Mouse (Mus musculus) MEL (cell line): ENCODE measurements around the gene Kif12.
A peak's percentile ranks its signal among the peaks of the same experiment; 100 is the strongest.

Source experiments
- CTCF ChIP-seq, 3 experiments: IDR thresholded peaks in 2 of 3; conservative IDR thresholded peaks in 1 of 3; 2 replicates each; pipeline ENCODE4 v1.5.1; 2011 to 2012; ENCODE audit warnings: low read length in 3 of 3, low read depth in 2 of 3, mild to moderate bottlenecking in 2 of 3, improper control_type of control experiment in 1 of 3, inconsistent platforms in 1 of 3, mixed read lengths in 1 of 3, moderate library complexity in 1 of 3; ENCODE audit not compliant: control insufficient read depth in 1 of 3, insufficient read depth in 1 of 3, poor library complexity in 1 of 3, severe bottlenecking in 1 of 3
- E2F4 ChIP-seq: IDR thresholded peaks from 2 replicates; pipeline ENCODE4 v1.6.1; 2011; ENCODE audit warnings: low read depth, low read length, improper control_type of control experiment, borderline replicate concordance
- EP300 ChIP-seq, 2 experiments: IDR thresholded peaks; 2 replicates each; pipeline ENCODE4 v1.6.1; 2011; ENCODE audit warnings: improper control_type of control experiment in 2 of 2, low read length in 2 of 2, low read depth in 1 of 2, mild to moderate bottlenecking in 1 of 2
- ETS1 ChIP-seq: IDR thresholded peaks from 2 replicates; pipeline ENCODE4 v1.6.1; 2012; ENCODE audit warnings: low read depth, mild to moderate bottlenecking, inconsistent platforms, low read length, improper control_type of control experiment, moderate library complexity
- GABPA ChIP-seq: IDR thresholded peaks from 2 replicates; pipeline ENCODE4 v1.6.1; 2012; ENCODE audit warnings: low read depth, mild to moderate bottlenecking, inconsistent platforms, low read length, improper control_type of control experiment, moderate library complexity
- MAFK ChIP-seq: IDR thresholded peaks from 2 replicates; pipeline ENCODE4 v1.6.1; 2011; ENCODE audit warnings: low read depth, mild to moderate bottlenecking, low read length, improper control_type of control experiment, borderline replicate concordance
- MEF2A ChIP-seq: IDR thresholded peaks from 2 replicates; pipeline ENCODE4 v1.6.1; 2014; ENCODE audit warnings: low read depth, mild to moderate bottlenecking, inconsistent platforms, low read length, improper control_type of control experiment; ENCODE audit not compliant: poor library complexity, insufficient replicate concordance, severe bottlenecking; ENCODE audit errors: extremely low read depth
- POLR2A ChIP-seq, 2 experiments: IDR thresholded peaks; 2 replicates each; pipeline ENCODE4 v1.6.1; 2011 to 2012; ENCODE audit warnings: low read length in 2 of 2, mild to moderate bottlenecking in 2 of 2, control low read depth in 1 of 2, improper control_type of control experiment in 1 of 2, low read depth in 1 of 2, moderate library complexity in 1 of 2; ENCODE audit not compliant: control insufficient read depth in 1 of 2, insufficient read depth in 1 of 2, poor library complexity in 1 of 2
- POLR2AphosphoS2 ChIP-seq: IDR thresholded peaks from 2 replicates; pipeline ENCODE4 v1.6.1; 2011; ENCODE audit warnings: low read length, improper control_type of control experiment
- POLR2AphosphoS5 ChIP-seq: IDR thresholded peaks from 2 replicates; pipeline ENCODE4 v1.6.1; 2012; ENCODE audit warnings: low read depth, borderline replicate concordance, mild to moderate bottlenecking, inconsistent platforms, low read length, moderate library complexity, mixed read lengths
- RCOR1 ChIP-seq: IDR thresholded peaks from 2 replicates; pipeline ENCODE4 v1.6.1; 2012; ENCODE audit warnings: low read depth, mild to moderate bottlenecking, inconsistent platforms, low read length, improper control_type of control experiment

DNA sequence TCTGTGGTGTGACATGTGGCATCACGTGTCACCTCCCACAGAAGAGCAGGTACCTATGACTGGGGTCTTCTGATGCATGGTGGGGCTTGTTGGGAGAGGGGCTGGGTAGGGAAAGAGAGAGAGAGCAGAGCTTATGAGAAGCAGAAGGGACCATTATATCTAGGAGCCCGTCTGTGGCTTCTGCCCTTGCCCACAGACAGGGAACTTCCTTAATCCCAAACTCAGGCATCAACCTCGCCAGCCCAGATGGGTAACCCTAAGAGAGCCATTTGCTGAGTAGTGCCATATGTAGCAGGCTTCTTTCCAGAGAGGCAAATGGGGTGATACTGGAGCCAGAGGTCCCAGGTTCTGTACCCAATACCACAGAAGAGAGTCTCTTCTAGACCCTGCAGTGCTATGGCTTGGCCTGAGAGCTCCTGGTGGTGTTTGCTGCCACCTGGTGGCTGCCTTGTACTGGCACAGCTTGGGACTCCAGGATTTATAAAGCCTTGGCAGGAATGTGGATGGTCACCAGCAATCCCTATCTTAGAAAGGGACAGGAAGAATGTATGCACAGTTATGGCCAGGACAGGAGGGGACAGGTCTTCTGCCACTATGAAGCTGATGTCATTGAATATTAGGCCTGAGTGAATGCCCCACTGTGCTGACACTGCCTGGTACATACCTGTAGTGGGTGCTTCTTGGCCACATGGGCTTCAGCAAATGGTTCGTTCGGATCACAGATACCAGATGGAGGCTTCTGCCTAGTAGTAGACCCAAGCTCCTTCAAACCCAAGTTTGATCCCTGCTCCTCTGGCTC, 53.1 kb downstream of the Kif12 start:
- TF ChIP-seq MEF2A (no peak), POLR2AphosphoS5 (no peak), EP300 (IDR thresholded peaks at IDR 0.05; ENCODE audit: low read depth in 1 of 2, low read length in 2 of 2) (no peak), POLR2AphosphoS2 (no peak), POLR2A (IDR thresholded peaks at IDR 0.05; ENCODE audit: control insufficient read depth in 1 of 2, insufficient read depth in 1 of 2, low read depth in 1 of 2, low read length in 2 of 2, poor library complexity in 1 of 2) (no peak), ETS1 (no peak), MAFK (no peak), RCOR1 (no peak), CTCF (IDR thresholded peaks at IDR 0.05 in 2 of 3, conservative IDR thresholded peaks at IDR 0.05 in 1 of 3; ENCODE audit: control insufficient read depth in 1 of 3, insufficient read depth in 1 of 3, low read depth in 2 of 3, low read length in 3 of 3, poor library complexity in 1 of 3, severe bottlenecking in 1 of 3) (peak in 2 of 3 experiments; percentile 31 to 62; a peak in 4 of 6 replicates), E2F4 (no peak), GABPA (no peak)
